Mouse (Mus musculus) ES-Bruce4 (cell line): ENCODE data around the gene Cpa4. TPM values are rescaled to one million over a fixed set of nuclear protein-coding genes. Genes with fewer than 3 reads are reported as not detected.

Source experiments
- H3K27ac ChIP-seq: 2 replicates; pipeline ENCODE4 v1.5.1; 2012; ENCODE audit warnings: low read length, inconsistent platforms; ENCODE audit not compliant: insufficient read depth
- H3K27me3 ChIP-seq: 2 replicates; pipeline ENCODE4 v1.6.1; 2012; ENCODE audit warnings: mild to moderate bottlenecking, low read length, inconsistent platforms; ENCODE audit not compliant: control insufficient read depth, poor library complexity, insufficient read depth, severe bottlenecking
- H3K36me3 ChIP-seq: 2 replicates; pipeline ENCODE4 v1.6.1; 2012; ENCODE audit warnings: inconsistent platforms, mild to moderate bottlenecking, low read length, moderate library complexity; ENCODE audit not compliant: control insufficient read depth, poor library complexity, insufficient read depth, severe bottlenecking
- H3K4me1 ChIP-seq: one replicate; pipeline ENCODE4 v1.8.1; 2011; ENCODE audit warnings: low read length; ENCODE audit not compliant: control insufficient read depth, insufficient read depth
- H3K4me3 ChIP-seq: 2 replicates; pipeline ENCODE4 v1.5.1; 2011; ENCODE audit warnings: low read depth, mild to moderate bottlenecking, low read length
- H3K9ac ChIP-seq: 2 replicates; pipeline ENCODE4 v1.6.1; 2012; ENCODE audit warnings: low read depth, mild to moderate bottlenecking, inconsistent platforms; ENCODE audit not compliant: poor library complexity, severe bottlenecking
- H3K9me3 ChIP-seq: replicated peaks from 2 replicates; pipeline ENCODE4 v1.6.1; 2012; ENCODE audit warnings: mild to moderate bottlenecking, low read length, inconsistent platforms; ENCODE audit not compliant: control insufficient read depth, poor library complexity, insufficient read depth, severe bottlenecking
- CTCF ChIP-seq: IDR thresholded peaks from one replicate; pipeline ENCODE4 v1.8.1; 2011; ENCODE audit warnings: low read depth, low read length
- EP300 ChIP-seq: IDR thresholded peaks from 2 replicates; pipeline ENCODE4 v1.6.1; 2011; ENCODE audit warnings: low read depth, low read length; ENCODE audit not compliant: insufficient read depth
- POLR2A ChIP-seq: IDR thresholded peaks from one replicate; pipeline ENCODE4 v1.8.1; 2011; ENCODE audit warnings: low read length; ENCODE audit not compliant: insufficient read depth
- polyA plus RNA-seq: library from polyadenylated mRNA; stranded (reverse); fragments of >200 nt; gene quantifications from 2 replicates; pipeline ENCODE4 v1.2.4, GENCODE M21; 2011; ENCODE audit warnings: low read depth; ENCODE audit not compliant: missing spikeins, insufficient read depth, insufficient read length

The Cpa4 gene
- polyA plus RNA-seq, 1 experiment: not detected

DNA sequence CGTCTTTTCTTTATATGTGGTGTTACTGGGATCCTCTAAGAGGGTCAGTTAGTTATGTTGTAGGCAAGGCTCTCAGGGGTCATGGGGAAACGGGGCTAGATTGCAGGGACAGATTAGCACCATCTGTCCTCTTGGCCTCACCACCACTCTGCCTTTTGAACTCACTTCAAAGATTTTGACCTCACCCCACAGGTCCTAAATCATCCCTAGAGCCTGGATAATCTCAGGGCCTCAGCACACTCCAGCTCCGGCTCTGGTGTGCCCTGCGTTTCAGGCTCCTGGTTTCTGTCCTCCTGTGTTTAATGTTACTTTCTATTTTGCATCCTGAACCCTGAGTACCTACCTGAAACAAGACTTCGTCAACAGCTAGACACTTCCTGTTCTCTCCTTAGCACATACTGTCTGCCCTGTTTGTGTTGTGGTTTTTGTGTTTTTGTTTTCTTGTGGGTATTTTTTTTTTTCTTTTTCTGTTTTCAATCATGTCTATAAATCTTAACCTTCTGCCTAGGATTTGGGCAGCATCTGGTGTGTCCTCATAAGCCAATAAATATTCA is 23.8 kb downstream of the Cpa4 start:
- Histone ChIP-seq H3K27me3 (no peaks in the 10 kb centered on the region), H3K36me3 (no peaks in the 10 kb centered on the region), H3K4me3 (no peak overlapping the region), H3K9me3 (no peaks in the 10 kb centered on the region), H3K9ac (no peak overlapping the region), H3K4me1 (no peaks in the 10 kb centered on the region), H3K27ac (no peak overlapping the region)
- no peak for TF ChIP-seq POLR2A
- TF ChIP-seq EP300: no peak
- no peak for TF ChIP-seq CTCF

DNA sequence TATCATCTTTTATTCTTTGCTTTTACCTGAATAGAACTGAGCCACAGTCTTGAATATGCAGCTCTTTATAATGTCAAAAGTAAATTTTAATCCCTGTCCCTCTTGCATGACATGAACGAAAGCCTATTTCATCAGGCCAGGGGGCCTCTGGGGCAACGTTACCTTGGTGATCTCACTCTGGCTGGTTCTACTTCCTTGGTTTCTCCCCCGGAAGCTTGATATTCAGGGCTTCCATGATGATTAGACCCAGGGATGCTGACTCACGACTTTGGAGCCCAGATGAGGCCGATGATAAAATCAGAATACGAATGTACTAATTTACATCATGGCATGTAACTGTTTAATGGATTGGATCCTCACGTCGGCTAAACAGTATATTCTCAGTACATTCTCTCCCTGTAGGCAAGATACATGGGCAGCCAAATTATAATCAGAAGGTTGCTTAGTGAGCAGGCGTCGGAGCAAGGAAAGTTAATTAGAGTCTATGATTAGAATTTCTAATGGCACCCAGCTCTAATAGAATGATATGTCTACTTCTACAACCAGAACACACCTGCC is 24.3 kb downstream of the Cpa4 start:
- Histone ChIP-seq H3K4me3 (no peak overlapping the region), H3K9me3 (no peaks in the 10 kb centered on the region), H3K27ac (no peak overlapping the region)

DNA sequence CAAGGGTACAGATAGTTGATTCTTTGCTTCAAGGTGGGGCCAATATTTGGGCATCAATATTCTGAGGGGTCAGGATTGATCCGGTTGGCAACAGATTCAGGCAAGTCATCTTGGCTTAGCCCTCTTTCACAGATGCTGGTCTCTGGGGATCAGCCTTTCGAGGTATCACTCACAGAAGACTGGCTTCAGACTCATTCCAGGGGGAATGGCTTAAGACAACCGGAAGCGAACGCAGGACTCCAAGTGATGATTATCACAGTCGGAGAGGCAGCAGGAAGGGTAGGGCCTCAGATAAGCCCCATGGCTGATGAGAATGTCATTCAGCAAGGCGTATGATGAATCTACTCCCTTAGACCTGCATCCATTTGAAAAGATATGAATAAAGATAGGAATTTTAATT is 26.2 kb downstream of the Cpa4 start:
- no peaks in the 10 kb centered on the region for H3K4me1 ChIP-seq
- H3K4me3 ChIP-seq: no peak overlapping the region
- TF ChIP-seq EP300: no peak
- no peak for TF ChIP-seq CTCF
- no peak for TF ChIP-seq POLR2A
- H3K36me3 ChIP-seq: no peaks in the 10 kb centered on the region
- no peak overlapping the region for H3K27ac ChIP-seq
- H3K27me3 ChIP-seq: no peaks in the 10 kb centered on the region
- no peaks in the 10 kb centered on the region for H3K9me3 ChIP-seq
- H3K9ac ChIP-seq: no peak overlapping the region

More for the DNA sequence above, 24.3 kb downstream of the Cpa4 start:
- no peak overlapping the region for H3K9ac ChIP-seq
- no peaks in the 10 kb centered on the region for H3K36me3 ChIP-seq
- no peak for TF ChIP-seq EP300
- no peak for TF ChIP-seq POLR2A
- no peak for TF ChIP-seq CTCF
- no peaks in the 10 kb centered on the region for H3K4me1 ChIP-seq
- no peaks in the 10 kb centered on the region for H3K27me3 ChIP-seq

DNA sequence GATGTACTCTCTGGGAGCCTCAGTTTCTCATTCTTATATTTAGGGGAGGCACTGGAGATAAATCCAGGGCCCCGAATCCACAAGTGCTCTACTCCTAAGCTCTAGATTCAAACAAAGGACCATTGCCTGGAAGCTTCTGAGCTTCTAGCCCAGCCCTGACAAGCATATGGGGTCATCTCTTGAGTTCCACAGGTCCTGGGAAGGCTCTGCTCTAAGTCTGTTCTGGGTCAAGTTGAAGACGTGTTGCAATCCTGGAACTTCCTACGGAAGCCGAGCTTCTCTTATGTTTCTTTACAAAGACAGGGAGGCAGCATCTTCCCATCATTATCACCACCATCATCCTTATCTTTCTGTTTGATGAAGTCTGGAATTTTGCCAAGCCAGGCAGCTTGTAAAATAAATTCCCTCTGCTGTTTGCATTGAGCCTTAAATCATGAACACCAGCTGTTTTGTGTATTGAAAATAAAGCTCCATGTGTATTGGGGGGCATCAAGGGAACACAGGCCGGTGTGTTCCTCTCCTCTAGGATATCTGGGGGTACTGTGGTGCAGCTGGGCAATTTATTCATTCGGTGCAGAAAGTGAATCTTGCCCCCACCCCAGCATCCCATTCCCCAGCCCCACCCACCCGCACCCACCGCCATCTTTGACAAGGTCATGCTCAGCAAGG is 28.2 kb downstream of the Cpa4 start:
- Histone ChIP-seq H3K36me3 (no peaks in the 10 kb centered on the region), H3K27ac (no peak overlapping the region), H3K9ac (no peak overlapping the region), H3K27me3 (no peaks in the 10 kb centered on the region), H3K9me3 (no peaks in the 10 kb centered on the region), H3K4me3 (no peak overlapping the region), H3K4me1 (no peaks in the 10 kb centered on the region)
- no peak for TF ChIP-seq CTCF
- TF ChIP-seq POLR2A: no peak
- no peak for TF ChIP-seq EP300

DNA sequence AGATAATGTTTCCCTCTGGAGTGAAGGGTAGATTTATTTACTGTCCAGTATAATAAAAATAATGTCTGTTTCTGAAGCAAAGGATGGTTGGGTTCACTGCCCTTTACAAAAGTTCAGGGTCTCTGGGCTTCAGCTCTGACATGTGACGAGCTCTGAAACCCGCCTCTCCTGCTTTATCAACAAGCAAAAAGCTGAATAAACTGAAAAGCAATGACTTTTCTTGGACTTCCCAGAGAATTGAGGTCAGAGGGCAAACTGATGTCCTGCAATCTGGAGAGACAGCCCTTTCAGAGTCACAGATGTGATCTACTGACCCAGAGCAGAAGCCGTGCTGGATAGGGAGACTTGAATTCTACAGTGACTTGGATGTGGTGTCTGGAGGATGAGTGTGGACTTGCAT is 31.9 kb downstream of the Cpa4 start:
- Histone ChIP-seq H3K36me3 (no peaks in the 10 kb centered on the region), H3K27ac (no peak overlapping the region), H3K9ac (no peak overlapping the region), H3K9me3 (no peaks in the 10 kb centered on the region), H3K4me3 (no peak overlapping the region), H3K27me3 (no peaks in the 10 kb centered on the region), H3K4me1 (no peaks in the 10 kb centered on the region)
- TF ChIP-seq POLR2A: no peak
- TF ChIP-seq EP300: no peak
- TF ChIP-seq CTCF: no peak

DNA sequence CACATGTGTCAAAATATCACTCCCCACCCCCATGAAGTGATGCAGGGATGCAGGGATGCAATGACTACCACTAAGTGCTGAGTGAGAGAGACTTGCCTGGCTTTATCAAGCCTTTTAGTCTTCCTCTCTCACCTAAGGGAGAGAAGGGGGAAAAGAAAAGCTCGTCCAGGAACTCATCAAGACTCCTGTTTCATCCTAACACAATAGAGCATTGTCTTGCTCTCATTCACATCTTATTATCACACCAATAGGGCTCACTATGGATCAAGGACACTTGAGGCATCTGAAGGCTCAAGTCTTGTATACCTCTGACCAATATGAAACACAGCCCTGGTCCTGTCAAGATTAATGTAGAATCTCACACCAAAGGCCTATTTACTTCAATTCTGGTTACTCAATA is 32.8 kb downstream of the Cpa4 start:
- Histone ChIP-seq H3K4me3 (no peak overlapping the region), H3K27ac (no peak overlapping the region), H3K9me3 (no peaks in the 10 kb centered on the region), H3K36me3 (no peaks in the 10 kb centered on the region), H3K4me1 (no peaks in the 10 kb centered on the region), H3K27me3 (no peaks in the 10 kb centered on the region), H3K9ac (no peak overlapping the region)
- TF ChIP-seq POLR2A (no peak), EP300 (no peak), CTCF (no peak)
